Mouse (Mus musculus) cerebellum, adult 9-10 months (tissue): ENCODE data around the gene Cntn5.

ENCODE experiments used
- DNase-seq: peaks from one replicate; pipeline ENCODE4 v3.0.0; 2022

Gene Cntn5

DNA sequence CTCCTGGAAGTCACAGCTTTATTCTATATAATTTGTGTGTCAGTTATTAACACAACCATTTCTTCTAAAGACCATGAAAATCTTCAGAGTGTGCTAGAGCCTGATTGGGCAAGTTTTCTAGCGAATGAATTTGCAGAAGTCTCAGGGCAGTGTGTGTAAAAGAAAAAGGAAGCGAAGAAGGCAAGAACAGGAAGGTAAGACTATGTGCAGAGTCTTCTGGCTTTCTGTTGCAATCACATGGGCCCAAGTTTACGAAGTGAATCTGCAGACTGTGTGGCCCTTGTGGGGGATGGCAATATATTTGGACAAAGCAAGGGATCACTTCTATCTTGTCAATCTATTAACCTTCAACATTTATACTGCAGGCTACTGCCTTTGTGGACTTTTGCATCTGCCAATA lies 1251.1 kb downstream of the Cntn5 start:
- DNase-seq = no peak

- DNase-seq = no peak
These were observed 1257.2 kb downstream of the Cntn5 start for GRCm38 (mm10) chr9:9647361-9647760.

DNA sequence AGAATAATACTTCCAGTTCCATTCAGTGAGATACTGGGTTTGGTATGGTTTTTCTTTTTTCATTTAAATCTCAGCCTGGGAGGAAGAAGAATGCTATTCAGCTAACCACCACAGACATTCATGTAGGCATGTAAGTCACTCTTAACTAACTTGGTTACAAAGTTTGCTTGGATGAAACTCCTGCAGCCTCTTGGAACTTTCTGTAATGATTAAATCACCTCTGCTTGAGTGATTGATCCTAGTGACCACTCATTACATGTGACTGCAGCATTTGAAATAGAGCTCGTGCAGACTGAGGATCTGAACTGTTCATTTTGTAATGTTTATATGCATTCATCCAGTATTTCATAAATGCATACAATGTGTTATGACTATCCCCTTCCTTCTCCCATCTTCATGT lies 1258.3 kb downstream of the Cntn5 start:
- DNase-seq = no peak
